Mouse (Mus musculus) right cerebral cortex, postnatal 25 days (tissue): ENCODE data around the gene Pde8b.
A peak's percentile ranks its signal among the peaks of the same experiment; 100 is the strongest.
"Not testable (repeated sequence)": the region's sequence is repeated elsewhere in the genome, so short reads cannot be mapped to it uniquely, and the experiment has no call there.

ENCODE experiments used
- DNase-seq: peaks from one replicate; pipeline ENCODE4 v3.0.0; 2022

Gene Pde8b

DNA sequence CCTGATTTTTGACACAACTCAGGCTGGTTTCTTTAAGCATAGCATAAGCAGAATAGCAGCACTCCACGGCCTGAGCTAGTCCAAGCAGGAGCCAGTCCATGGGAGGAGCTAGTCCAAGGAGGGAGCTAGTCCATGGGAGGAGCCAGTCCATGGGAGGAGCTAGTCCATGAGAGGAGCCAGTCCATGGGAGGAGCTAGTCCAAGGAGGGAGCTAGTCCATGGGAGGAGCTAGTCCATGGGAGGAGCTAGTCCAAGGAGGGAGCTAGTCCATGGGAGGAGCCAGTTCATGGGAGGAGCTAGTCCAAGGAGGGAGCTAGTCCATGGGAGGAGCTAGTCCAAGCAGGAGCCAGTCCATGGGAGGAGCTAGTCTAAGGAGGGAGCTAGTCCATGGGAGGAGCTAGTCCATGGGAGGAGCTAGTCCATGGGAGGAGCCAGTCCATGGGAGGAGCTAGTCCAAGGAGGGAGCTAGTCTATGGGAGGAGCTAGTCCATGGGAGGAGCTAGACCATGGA, 34.4 kb downstream of the Pde8b start:
- not testable (repeated sequence) for DNase-seq

- DNase-seq: no peak
Observed at GRCm38 (mm10) chr13:95212320-95212719, 37.8 kb downstream of the Pde8b start.

- not testable (repeated sequence) for DNase-seq
Observed at GRCm38 (mm10) chr13:95207301-95207700, 42.8 kb downstream of the Pde8b start.

- no peak for DNase-seq
Observed at GRCm38 (mm10) chr13:95202151-95202758, 47.9 kb downstream of the Pde8b start.

DNA sequence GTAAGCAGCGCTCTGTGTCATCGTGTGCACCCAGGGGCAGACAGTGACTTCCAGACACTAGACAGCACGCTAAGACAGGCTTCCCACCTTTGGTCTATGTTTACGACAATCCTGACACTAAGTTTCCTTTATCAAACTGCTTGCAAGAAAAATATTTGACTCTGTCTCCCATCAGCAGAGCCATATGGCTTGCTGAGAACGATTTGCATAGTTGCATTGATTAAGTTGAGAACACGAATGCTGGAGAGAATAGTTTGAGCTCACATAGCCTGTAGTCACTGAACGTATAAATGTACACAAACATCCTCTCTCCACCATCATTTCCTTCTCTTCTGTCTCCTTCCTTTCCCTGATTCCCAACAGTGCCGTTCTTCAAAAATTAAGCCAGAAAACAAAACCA, 49.3 kb downstream of the Pde8b start:
- no peak for DNase-seq

- no peak for DNase-seq
Observed at GRCm38 (mm10) chr13:95200036-95200435, 50.1 kb downstream of the Pde8b start.

GRCm38 (mm10) chr13:95196106-95196705, 53.9 kb downstream of the Pde8b start:
- no peak for DNase-seq

- DNase-seq: no peak
Observed at GRCm38 (mm10) chr13:95191951-95192350, 58.2 kb downstream of the Pde8b start.

- no peak for DNase-seq
Observed at GRCm38 (mm10) chr13:95189111-95189510, 61.0 kb downstream of the Pde8b start.

GRCm38 (mm10) chr13:95187153-95187665, 62.9 kb downstream of the Pde8b start:
- no peak for DNase-seq

GRCm38 (mm10) chr13:95186741-95187035, 63.4 kb downstream of the Pde8b start:
- no peak for DNase-seq

GRCm38 (mm10) chr13:95185891-95186740, 64.0 kb downstream of the Pde8b start:
- DNase-seq: no peak

DNA sequence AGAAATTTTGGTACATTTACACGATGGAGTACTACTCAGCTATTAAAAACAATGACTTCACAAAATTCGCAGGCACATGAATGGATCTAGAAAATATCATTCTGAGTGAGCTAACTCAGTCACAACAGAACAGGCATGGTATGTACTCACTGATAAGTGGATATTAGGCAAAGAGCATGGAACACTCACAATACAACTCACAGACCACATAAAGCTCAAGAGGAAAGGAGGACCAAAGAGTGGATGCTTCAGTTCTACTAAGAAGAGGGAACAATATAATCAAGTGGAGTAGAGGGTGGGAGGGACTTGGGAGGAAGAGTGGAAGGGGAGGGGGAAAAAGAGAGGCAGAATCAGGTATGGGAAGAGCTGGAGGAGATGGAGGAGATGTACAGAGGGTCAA, 66.5 kb downstream of the Pde8b start:
- DNase-seq: no peak

DNA sequence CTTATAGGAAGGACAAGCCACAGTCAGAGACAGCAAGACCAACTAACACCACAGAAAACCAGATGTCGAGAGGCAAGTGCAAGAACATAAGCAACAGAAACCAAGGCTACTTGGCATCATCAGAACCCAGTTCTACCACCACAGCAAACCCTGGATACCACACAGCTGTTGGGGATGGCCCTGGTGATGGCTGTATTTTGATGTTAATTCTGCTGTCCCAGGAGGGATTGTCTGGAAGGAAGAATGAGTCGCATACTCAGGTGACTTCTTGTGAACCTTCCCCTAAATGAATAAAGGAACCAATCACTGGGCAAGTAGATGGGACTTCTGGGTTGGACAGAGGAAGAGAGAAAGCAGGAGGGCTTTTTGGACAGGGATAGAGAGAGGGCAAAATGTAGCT, 69.9 kb downstream of the Pde8b start:
- no peak for DNase-seq

GRCm38 (mm10) chr13:95177326-95177725, 72.8 kb downstream of the Pde8b start:
- DNase-seq: no peak

DNA sequence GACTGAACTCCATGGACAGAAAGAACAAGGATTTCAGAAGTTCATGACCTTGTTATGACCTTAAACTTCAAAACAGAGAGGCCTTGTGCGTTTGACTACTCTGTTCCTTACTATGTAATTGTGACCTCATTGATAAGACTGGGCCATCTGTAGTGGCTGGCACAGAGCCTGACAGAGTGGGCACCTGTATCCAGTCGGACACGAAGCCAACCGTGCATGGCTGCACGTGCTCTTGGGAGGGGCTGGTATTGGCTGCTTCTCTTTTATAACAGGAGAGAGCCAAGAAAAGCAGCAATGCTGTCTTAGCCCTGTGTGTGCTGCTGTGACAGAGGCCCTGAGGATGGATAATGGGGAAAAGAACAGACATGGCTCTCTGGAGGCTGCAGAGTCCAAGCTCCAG, 73.7 kb downstream of the Pde8b start:
- no peak for DNase-seq

GRCm38 (mm10) chr13:95174253-95174652, 75.9 kb downstream of the Pde8b start:
- DNase-seq: peak; percentile 34

DNA sequence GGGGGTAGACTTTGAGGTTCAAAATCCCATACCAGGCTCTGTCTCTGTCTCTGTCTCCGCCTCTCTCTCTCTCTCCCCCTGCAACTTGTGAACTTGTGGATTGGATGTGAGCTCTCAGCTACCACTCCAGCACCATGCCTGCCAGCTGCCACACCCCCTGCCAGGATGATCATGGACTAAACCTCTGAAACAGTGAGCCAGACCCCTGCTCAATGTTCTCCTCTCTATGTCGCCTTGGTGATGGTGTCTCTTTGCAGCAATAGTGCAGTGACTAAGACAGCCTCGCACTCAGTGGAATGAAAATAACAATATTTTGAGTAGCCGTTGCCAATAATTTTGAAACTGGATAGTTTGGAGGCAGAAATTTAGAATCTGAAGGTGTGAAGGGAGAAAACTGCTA, 77.8 kb downstream of the Pde8b start:
- DNase-seq: no peak

DNA sequence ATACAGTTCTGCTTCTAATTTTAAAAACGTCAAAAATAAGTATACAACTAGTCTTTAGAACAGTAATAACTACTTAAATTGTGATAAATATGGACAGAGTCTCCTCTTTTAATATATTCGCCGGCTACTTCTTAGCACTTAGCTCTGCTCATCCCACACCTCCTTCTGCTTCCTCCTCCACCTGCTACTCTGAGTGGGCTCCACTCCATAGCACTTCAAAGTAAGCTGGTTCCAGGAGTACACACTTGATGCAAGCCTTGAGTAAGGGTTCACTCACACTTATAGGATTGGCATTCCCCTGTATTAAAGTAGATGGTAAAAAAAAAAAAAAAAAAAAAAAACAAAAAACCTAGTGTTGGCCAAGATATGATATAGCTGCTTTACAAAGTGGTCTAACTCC, 89.9 kb downstream of the Pde8b start:
- DNase-seq: no peak

DNA sequence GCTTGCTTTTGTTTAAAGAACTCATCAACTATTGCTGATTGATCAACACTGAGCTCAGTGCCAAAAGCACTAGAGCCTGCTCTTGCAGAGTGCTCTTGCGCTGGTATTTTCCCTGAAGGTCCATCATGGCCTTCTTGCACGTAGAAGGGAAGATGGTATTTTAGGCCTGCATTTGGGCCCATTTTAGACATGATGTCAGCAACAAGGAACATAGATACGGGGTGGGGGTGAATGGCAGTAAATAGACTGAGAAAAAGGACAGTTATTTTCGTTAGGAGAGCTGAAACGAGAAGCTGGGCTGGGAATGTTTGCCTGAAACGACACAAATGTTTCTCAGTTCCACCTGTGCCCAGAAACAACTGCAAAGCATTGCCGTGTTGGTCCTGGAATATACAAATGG, 91.2 kb downstream of the Pde8b start:
- no peak for DNase-seq

DNA sequence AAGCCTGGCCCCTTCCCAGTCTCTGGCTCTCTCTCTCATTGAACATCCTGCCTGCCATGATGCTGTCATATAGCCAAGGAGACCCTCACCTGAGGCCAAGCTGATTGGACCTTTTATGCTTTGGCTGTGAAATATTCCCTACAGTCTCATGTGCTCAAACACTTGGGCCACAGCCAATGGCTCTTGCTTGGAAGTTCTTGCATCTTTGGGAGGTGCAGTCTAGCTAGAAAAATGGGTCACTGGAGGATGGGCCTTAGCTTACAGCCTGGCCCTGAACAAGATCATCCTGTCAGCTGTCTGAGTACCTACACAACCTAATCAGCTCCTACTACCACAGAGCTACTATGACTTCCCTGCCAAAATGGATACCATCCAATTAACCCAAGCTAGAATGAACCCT, 105.4 kb downstream of the Pde8b start:
- DNase-seq: no peak

- DNase-seq: no peak
Observed at GRCm38 (mm10) chr13:95140460-95141079, 109.6 kb downstream of the Pde8b start.
